Mouse (Mus musculus): ENCODE data around the gene Stat5a. TPM values are rescaled to one million over a fixed set of nuclear protein-coding genes. Genes with fewer than 3 reads are reported as not detected.
A peak's percentile ranks its signal among the peaks of the same experiment; 100 is the strongest.

Stat5a gene
- total and polyA plus RNA-seq, 3 experiments: 17.5 to 23.6 (median 23.0) TPM

DNA sequence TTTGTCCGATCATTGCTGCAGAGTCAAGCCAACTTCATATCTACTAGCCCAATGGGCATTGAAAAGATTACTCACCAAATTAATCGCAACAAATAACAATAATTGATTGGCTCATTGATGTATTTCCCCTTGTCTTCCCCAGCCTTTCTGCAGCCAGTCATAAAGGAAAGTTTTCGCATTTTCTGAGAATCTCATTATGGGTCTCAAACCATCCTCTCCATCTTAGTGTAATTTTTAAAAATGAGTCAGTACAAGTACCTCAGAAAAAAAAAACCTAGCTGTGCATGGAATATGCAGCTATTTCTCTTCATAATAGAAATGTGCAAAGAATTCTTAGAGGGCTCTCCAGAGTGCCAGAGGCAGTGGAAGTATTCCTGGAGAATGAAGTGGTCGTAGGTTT is 15.0 kb upstream of the Stat5a start:
- Histone ChIP-seq H3K9me3 (replicated peaks; ENCODE audit: low read length) (no peaks in the 10 kb centered on the region), H3K4me2 (ENCODE audit: insufficient read depth, low read depth, poor library complexity, severe bottlenecking) (no peak overlapping the region), H3K27ac (ENCODE audit: insufficient read depth, low read depth) (no peak overlapping the region), H3K27me3 (replicated peaks) (no peaks in the 10 kb centered on the region), H3K4me3 (replicated peaks in 1 of 3; ENCODE audit: low read depth in 2 of 3, low read length in 2 of 3, poor library complexity in 1 of 3) (no peak overlapping the region), H3K79me2 (replicated peaks; ENCODE audit: control insufficient read depth, extremely low read depth, insufficient read depth, poor library complexity, severe bottlenecking) (peaks cover 31% of the 10 kb centered on the region), H3K4me1 (ENCODE audit: control insufficient read depth in 1 of 2, insufficient read depth in 2 of 2) (peaks cover 10 to 52% of the 10 kb centered on the region in 2 experiments), H3K9ac (ENCODE audit: insufficient read depth, low read depth) (no peak overlapping the region), H3K36me3 (replicated peaks in 1 of 2; ENCODE audit: control insufficient read depth in 1 of 2, insufficient read depth in 1 of 2, low read length in 1 of 2) (peaks cover 0 to 5% of the 10 kb centered on the region in 2 experiments)
- dilution Hi-C loops (cut with MboI; ENCODE audit: extremely low pct_ligation_motif_present, extremely low pct_unique_long_range_greater_than_20kb, low sequenced_read_pairs): no loop called here
- TF ChIP-seq USF2 (conservative IDR thresholded peaks at IDR 0.05; ENCODE audit: low read depth, low read length) (no peak), ETS1 (conservative IDR thresholded peaks at IDR 0.05; ENCODE audit: low read depth, low read length) (peak; percentile 19; the same call in 1 of the 2 replicates), IRF4 (IDR thresholded peaks at IDR 0.05; ENCODE audit: low read depth, low read length) (peak; percentile 51; the same call in 1 of the 2 replicates), SMC3 (IDR thresholded peaks at IDR 0.05; ENCODE audit: low read depth, low read length) (no peak), ZNF384 (IDR thresholded peaks at IDR 0.05; ENCODE audit: low read depth, low read length) (peak; percentile 76), CHD1 (IDR thresholded peaks at IDR 0.05; ENCODE audit: low read depth, low read length) (0 out of 2 replicates have a peak, but pooled peaks have one; percentile 39)
- in situ Hi-C loops (cut with MboI; ENCODE audit: low pct_ligation_motif_present, low pct_unique_long_range_greater_than_20kb, low sequenced_read_pairs): no loop called here
- DNase-seq (ENCODE audit: extremely low read depth): no peak

DNA sequence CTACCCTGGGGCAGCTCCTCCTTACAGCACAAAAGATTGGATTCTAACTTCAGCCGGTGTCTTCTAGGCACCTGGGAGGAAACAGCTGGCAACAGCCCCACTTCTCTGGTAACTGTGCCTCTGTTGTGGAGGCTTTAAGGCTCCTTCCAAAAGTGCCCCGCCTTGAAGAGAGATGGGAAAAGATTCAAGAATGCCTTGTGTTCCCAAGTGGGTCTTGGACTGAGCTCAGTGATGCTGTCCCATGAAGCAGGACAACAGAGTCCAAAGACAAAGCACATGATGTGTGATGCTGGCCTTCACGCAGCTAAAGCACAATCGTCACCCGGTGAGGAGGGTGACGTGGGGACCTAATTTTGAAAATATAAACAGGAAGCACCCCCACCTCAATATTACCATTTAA is 13.4 kb upstream of the Stat5a start:
- no peak for DNase-seq (ENCODE audit: extremely low read depth)
- in situ Hi-C loops (cut with MboI; ENCODE audit: low pct_ligation_motif_present, low pct_unique_long_range_greater_than_20kb, low sequenced_read_pairs) (no loop called here), dilution Hi-C loops (cut with MboI; ENCODE audit: extremely low pct_ligation_motif_present, extremely low pct_unique_long_range_greater_than_20kb, low sequenced_read_pairs) (no loop called here)

GRCm38 (mm10) chr11:100847572-100847971 is 11.6 kb upstream of the Stat5a start:
- in situ Hi-C loops (cut with MboI; ENCODE audit: low pct_ligation_motif_present, low pct_unique_long_range_greater_than_20kb, low sequenced_read_pairs) (no loop called here), dilution Hi-C loops (cut with MboI; ENCODE audit: extremely low pct_ligation_motif_present, extremely low pct_unique_long_range_greater_than_20kb, low sequenced_read_pairs) (no loop called here)
- Histone ChIP-seq H3K4me1 (ENCODE audit: control insufficient read depth in 1 of 2, insufficient read depth in 2 of 2) (peaks cover 10 to 45% of the 10 kb centered on the region in 2 experiments), H3K4me3 (replicated peaks in 1 of 3; ENCODE audit: low read depth in 2 of 3, low read length in 2 of 3, poor library complexity in 1 of 3) (no peak overlapping the region), H3K27ac (ENCODE audit: insufficient read depth, low read depth) (no peak overlapping the region), H3K79me2 (replicated peaks; ENCODE audit: control insufficient read depth, extremely low read depth, insufficient read depth, poor library complexity, severe bottlenecking) (peaks cover 21% of the 10 kb centered on the region), H3K9me3 (replicated peaks; ENCODE audit: low read length) (no peaks in the 10 kb centered on the region), H3K4me2 (ENCODE audit: insufficient read depth, low read depth, poor library complexity, severe bottlenecking) (no peak overlapping the region), H3K9ac (ENCODE audit: insufficient read depth, low read depth) (no peak overlapping the region), H3K36me3 (replicated peaks in 1 of 2; ENCODE audit: control insufficient read depth in 1 of 2, insufficient read depth in 1 of 2, low read length in 1 of 2) (peaks cover 0 to 5% of the 10 kb centered on the region in 2 experiments), H3K27me3 (replicated peaks) (peaks cover 22% of the 10 kb centered on the region)
- DNase-seq (ENCODE audit: extremely low read depth): no peak
- TF ChIP-seq RCOR1 (conservative IDR thresholded peaks at IDR 0.05; ENCODE audit: low read depth, low read length): no peak
- TF ChIP-seq UBTF (IDR thresholded peaks at IDR 0.05; ENCODE audit: low read depth, low read length): no peak
- TF ChIP-seq RAD21 (IDR thresholded peaks at IDR 0.05; ENCODE audit: low read depth, low read length): no peak
- no peak for TF ChIP-seq USF1 (IDR thresholded peaks at IDR 0.05; ENCODE audit: low read depth, low read length)
- no peak for TF ChIP-seq CHD1 (IDR thresholded peaks at IDR 0.05; ENCODE audit: low read depth, low read length)
- no peak for TF ChIP-seq ZMIZ1 (IDR thresholded peaks at IDR 0.05; ENCODE audit: low read depth, low read length)
- no peak for TF ChIP-seq JUN (IDR thresholded peaks at IDR 0.05; ENCODE audit: insufficient read depth, low read depth, low read length)
- no peak for TF ChIP-seq ELF1 (IDR thresholded peaks at IDR 0.05; ENCODE audit: low read depth, low read length)
- no peak for TF ChIP-seq KAT2A (IDR thresholded peaks at IDR 0.05; ENCODE audit: insufficient replicate concordance, low read length)
- TF ChIP-seq MYC (IDR thresholded peaks at IDR 0.05; ENCODE audit: low read depth, low read length): no peak
- no peak for TF ChIP-seq MXI1 (IDR thresholded peaks at IDR 0.05; ENCODE audit: low read depth, low read length)
- no peak for TF ChIP-seq HCFC1 (IDR thresholded peaks at IDR 0.05; ENCODE audit: low read depth, low read length)
- no peak for TF ChIP-seq ZKSCAN1 (IDR thresholded peaks at IDR 0.05; ENCODE audit: borderline replicate concordance, low read depth, low read length)
- no peak for TF ChIP-seq TCF12 (IDR thresholded peaks at IDR 0.05; ENCODE audit: low read depth, low read length)
- no peak for TF ChIP-seq CTCF (conservative IDR thresholded peaks at IDR 0.05 in 1 of 2, IDR thresholded peaks at IDR 0.05 in 1 of 2; ENCODE audit: low read depth in 2 of 2, low read length in 2 of 2)
- TF ChIP-seq GABPA (IDR thresholded peaks at IDR 0.05; ENCODE audit: insufficient replicate concordance, low read depth, low read length): no peak
- no peak for TF ChIP-seq NELFE (IDR thresholded peaks at IDR 0.05; ENCODE audit: low read depth, low read length)
- no peak for TF ChIP-seq JUND (conservative IDR thresholded peaks at IDR 0.05; ENCODE audit: low read depth, low read length)

More for the DNA sequence above, 13.4 kb upstream of the Stat5a start:
- Histone ChIP-seq H3K4me2 (ENCODE audit: insufficient read depth, low read depth, poor library complexity, severe bottlenecking) (no peak overlapping the region), H3K9me3 (replicated peaks; ENCODE audit: low read length) (no peaks in the 10 kb centered on the region), H3K36me3 (replicated peaks in 1 of 2; ENCODE audit: control insufficient read depth in 1 of 2, insufficient read depth in 1 of 2, low read length in 1 of 2) (peaks cover 0 to 5% of the 10 kb centered on the region in 2 experiments), H3K4me3 (replicated peaks in 1 of 3; ENCODE audit: low read depth in 2 of 3, low read length in 2 of 3, poor library complexity in 1 of 3) (no peak overlapping the region), H3K27me3 (replicated peaks) (peaks cover 5% of the 10 kb centered on the region), H3K4me1 (ENCODE audit: control insufficient read depth in 1 of 2, insufficient read depth in 2 of 2) (peaks cover 10 to 54% of the 10 kb centered on the region in 2 experiments), H3K79me2 (replicated peaks; ENCODE audit: control insufficient read depth, extremely low read depth, insufficient read depth, poor library complexity, severe bottlenecking) (peaks cover 31% of the 10 kb centered on the region), H3K9ac (ENCODE audit: insufficient read depth, low read depth) (no peak overlapping the region), H3K27ac (ENCODE audit: insufficient read depth, low read depth) (no peak overlapping the region)
- TF ChIP-seq TBP (conservative IDR thresholded peaks at IDR 0.05; ENCODE audit: low read depth, low read length) (no peak), ZMIZ1 (IDR thresholded peaks at IDR 0.05; ENCODE audit: low read depth, low read length) (no peak), EP300 (IDR thresholded peaks at IDR 0.05; ENCODE audit: low read length) (no peak), JUN (IDR thresholded peaks at IDR 0.05; ENCODE audit: insufficient read depth, low read depth, low read length) (no peak), RAD21 (IDR thresholded peaks at IDR 0.05; ENCODE audit: low read depth, low read length) (no peak), SIN3A (IDR thresholded peaks at IDR 0.05; ENCODE audit: low read length) (no peak), JUND (conservative IDR thresholded peaks at IDR 0.05; ENCODE audit: low read depth, low read length) (no peak), IRF4 (IDR thresholded peaks at IDR 0.05; ENCODE audit: low read depth, low read length) (no peak), KAT2A (IDR thresholded peaks at IDR 0.05; ENCODE audit: insufficient replicate concordance, low read length) (no peak), BHLHE40 (IDR thresholded peaks at IDR 0.05; ENCODE audit: low read depth, low read length) (no peak)
